12 mouse cellular contexts compared by ENCODE assay signal in genomic region chr13:113454490-113455295, GRCm38 (mm10).
DNase-seq lines count a peak whose midpoint lies in the region; ATAC-seq lines count a peak whose summit lies in the region.
"Had no signal": no experiment of that assay in that cellular context is flagged by ENCODE, and none has a peak within 500 bp of the region (broad histone marks: within the 10 kb centered on the region; RNA-seq: fewer than 3 reads in every experiment).

No protein-coding gene starts in this region.

- H3K27ac ChIP-seq in heart, embryonic 12.5 days (ENCODE audit: poor library complexity, severe bottlenecking) = peak overlapping the region; percentile 40
- no peak overlapping the region for H3K27ac ChIP-seq in embryonic facial prominence, embryonic 15.5 days (replicated peaks)
- no peak overlapping the region for H3K27ac ChIP-seq in hindbrain, embryonic 13.5 days
- H3K27ac ChIP-seq: liver, embryonic 14.5 days; midbrain, embryonic 12.5 days had no signal

- peak overlapping the region; percentile 36 for H3K4me2 ChIP-seq in heart, embryonic 12.5 days
- H3K4me2 ChIP-seq in embryonic facial prominence, embryonic 15.5 days (replicated peaks) = no peak overlapping the region
- no peak overlapping the region for H3K4me2 ChIP-seq in hindbrain, embryonic 13.5 days
- H3K4me2 ChIP-seq: midbrain, embryonic 12.5 days had no signal

- H3K9ac ChIP-seq in heart, embryonic 12.5 days = no peak overlapping the region
- H3K9ac ChIP-seq in embryonic facial prominence, embryonic 15.5 days = no peak overlapping the region
- H3K9ac ChIP-seq in hindbrain, embryonic 13.5 days = no peak overlapping the region
- H3K9ac ChIP-seq: liver, embryonic 14.5 days; midbrain, embryonic 12.5 days had no signal

- DNase-seq in heart, postnatal 25 days (ENCODE audit: low spot score) = no peak
- DNase-seq in 3T3-L1 (ENCODE audit: low read depth, low spot score) = peak; percentile 22
- peak; percentile 10 for DNase-seq in lung, postnatal 25 days (ENCODE audit: low spot score)
- no peak for DNase-seq in gastrocnemius, postnatal 4 days (ENCODE audit: low spot score in 2 of 2)
- no peak for DNase-seq in layer of hippocampus, postnatal 14 days (ENCODE audit: low spot score in 2 of 2)
- DNase-seq: adrenal gland, postnatal 25 days; thymus, postnatal 4 days had no signal

- peak; percentile 81 for ATAC-seq in heart, embryonic 12.5 days (ENCODE audit: insufficient number of reproducible peaks, low FRiP score)
- peak; percentile 47; the same call in 1 of the 2 replicates for ATAC-seq in embryonic facial prominence, embryonic 15.5 days (ENCODE audit: insufficient number of reproducible peaks, low FRiP score, low TSS enrichment, low read depth)
- ATAC-seq in hindbrain, embryonic 13.5 days (ENCODE audit: low FRiP score) = no peak

- 37% methylated on average over 11 of the region's 11 CpGs for WGBS in heart, embryonic 12.5 days
- 57% methylated on average over 11 of the region's 11 CpGs for WGBS in embryonic facial prominence, embryonic 15.5 days
- 73% methylated on average over 11 of the region's 11 CpGs for WGBS in hindbrain, embryonic 13.5 days

- no peaks in the 10 kb centered on the region for H3K36me3 ChIP-seq in heart, embryonic 12.5 days
- H3K36me3 ChIP-seq in embryonic facial prominence, embryonic 15.5 days = no peaks in the 10 kb centered on the region
- H3K36me3 ChIP-seq in hindbrain, embryonic 13.5 days = no peaks in the 10 kb centered on the region
- H3K36me3 ChIP-seq: midbrain, embryonic 12.5 days had no signal

- 0 out of 2 replicates have a peak, but pooled peaks cover 2% of the 10 kb centered on the region for H3K4me1 ChIP-seq in heart, embryonic 12.5 days (replicated peaks)
- no peaks in the 10 kb centered on the region for H3K4me1 ChIP-seq in embryonic facial prominence, embryonic 15.5 days
- no peaks in the 10 kb centered on the region for H3K4me1 ChIP-seq in hindbrain, embryonic 13.5 days (replicated peaks)
- H3K4me1 ChIP-seq: midbrain, embryonic 12.5 days had no signal

- H3K9me3 ChIP-seq in heart, embryonic 12.5 days (replicated peaks) = no peaks in the 10 kb centered on the region
- no peaks in the 10 kb centered on the region for H3K9me3 ChIP-seq in embryonic facial prominence, embryonic 15.5 days (replicated peaks)
- H3K9me3 ChIP-seq in hindbrain, embryonic 13.5 days = no peaks in the 10 kb centered on the region
- H3K9me3 ChIP-seq: midbrain, embryonic 12.5 days had no signal

- intact Hi-C loops in heart, postnatal 25 days (cut with DNase I) = no loop called here

- H3K27me3 ChIP-seq in heart, embryonic 12.5 days (replicated peaks) = no peaks in the 10 kb centered on the region
- no peaks in the 10 kb centered on the region for H3K27me3 ChIP-seq in embryonic facial prominence, embryonic 15.5 days
- H3K27me3 ChIP-seq in hindbrain, embryonic 13.5 days = no peaks in the 10 kb centered on the region
- H3K27me3 ChIP-seq: midbrain, embryonic 12.5 days had no signal

- no peak overlapping the region for H3K4me3 ChIP-seq in heart, embryonic 12.5 days
- no peak overlapping the region for H3K4me3 ChIP-seq in embryonic facial prominence, embryonic 15.5 days (replicated peaks)
- H3K4me3 ChIP-seq in hindbrain, embryonic 13.5 days = no peak overlapping the region
- H3K4me3 ChIP-seq: midbrain, embryonic 12.5 days had no signal

Comparison
In these comparisons a context has a peak if more than half of its experiments do, and no peak if none do; other contexts are left out.
1. DNase-seq: peak in 3T3-L1 (single experiment) and lung, postnatal 25 days (single experiment); none in heart, postnatal 25 days (single experiment), gastrocnemius, postnatal 4 days (0 of 2) and layer of hippocampus, postnatal 14 days (0 of 2).